Mouse (Mus musculus) limb, embryonic 10.5 days (tissue): ENCODE data around the gene Slfn8. TPM values are rescaled to one million over a fixed set of nuclear protein-coding genes. Genes with fewer than 3 reads are reported as not detected.
"Not testable (repeated sequence)": the region's sequence is repeated elsewhere in the genome, so short reads cannot be mapped to it uniquely, and the experiment has no call there.

ENCODE experiments used
- DNase-seq: peaks from one replicate; pipeline ENCODE4 v3.0.0-alpha.2; 2017; ENCODE audit warnings: low spot score
- H3K27ac ChIP-seq: fragments of 300-500 bp; sonication (generic); 2 replicates; pipeline ENCODE4 v1.5.1; 2016; ENCODE audit warnings: mild to moderate bottlenecking
- H3K27me3 ChIP-seq: fragments of 300-500 bp; sonication (generic); 2 replicates; pipeline ENCODE4 v1.6.1; 2016; ENCODE audit warnings: low read depth, mild to moderate bottlenecking; ENCODE audit not compliant: poor library complexity, severe bottlenecking
- H3K36me3 ChIP-seq: fragments of 300-500 bp; sonication (generic); 2 replicates; pipeline ENCODE4 v1.6.1; 2016; ENCODE audit warnings: mild to moderate bottlenecking, moderate library complexity
- H3K4me1 ChIP-seq: fragments of 300-500 bp; sonication (generic); 2 replicates; pipeline ENCODE4 v1.6.1; 2016
- H3K4me3 ChIP-seq: fragments of 300-500 bp; sonication (generic); 2 replicates; pipeline ENCODE4 v1.5.1; 2016; ENCODE audit warnings: mild to moderate bottlenecking, moderate library complexity
- H3K9me3 ChIP-seq: fragments of 300-500 bp; sonication (generic); replicated peaks from 2 replicates; pipeline ENCODE4 v1.6.1; 2016; ENCODE audit warnings: mild to moderate bottlenecking
- WGBS: fragments of 180-500 bp; shearing (Covaris S2); methylation state at CpG from one replicate; pipeline ENCODE4 v1.1.7; 2016; 5-methylcytosine and 5-hydroxymethylcytosine counted together
- polyA plus RNA-seq: library from polyadenylated mRNA; unstranded; fragments of >200 nt; fragmentation: Nextera tagmentation; extraction: Ambion mirVana; gene quantifications from 2 replicates; pipeline ENCODE4 v1.2.1, GENCODE M21; 2016

Slfn8 gene
- polyA plus RNA-seq, 1 experiment from 2014 or later: 0.08 TPM

- Histone ChIP-seq H3K27me3 (peaks cover 10% of the 10 kb centered on the region; the same call in 1 of the 2 replicates), H3K36me3 (no peaks in the 10 kb centered on the region), H3K4me1 (no peaks in the 10 kb centered on the region), H3K27ac (no peak overlapping the region), H3K9me3 (no peaks in the 10 kb centered on the region), H3K4me3 (no peak overlapping the region)
- DNase-seq: no peak
These were observed 20.4 kb upstream of the Slfn8 start for GRCm38 (mm10) chr11:83041000-83041399.

- Histone ChIP-seq H3K4me3 (peak overlapping the region; percentile 24; the same call in 1 of the 2 replicates), H3K4me1 (no peaks in the 10 kb centered on the region)
These were observed 19.7 kb upstream of the Slfn8 start for GRCm38 (mm10) chr11:83040325-83040724.

DNA sequence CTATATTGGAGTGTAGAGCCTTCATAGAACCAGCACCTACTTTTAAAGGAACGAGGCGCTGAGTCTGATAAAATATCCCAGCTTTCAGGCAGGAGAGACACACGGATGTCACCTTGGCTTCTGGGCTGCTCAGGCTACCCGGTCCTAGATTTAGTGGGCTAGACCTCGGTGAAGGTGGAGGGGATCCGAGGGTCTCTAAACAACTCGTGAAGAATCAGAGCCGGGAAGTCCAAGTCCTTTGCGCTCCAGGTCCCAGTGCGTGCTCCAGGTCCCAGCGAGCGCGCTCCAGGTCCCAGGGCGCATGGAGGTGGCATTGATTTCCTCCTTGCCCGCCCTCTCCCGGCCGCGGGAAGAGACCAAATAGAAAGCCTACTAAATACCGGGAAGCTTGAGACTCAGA is 19.2 kb upstream of the Slfn8 start:
- no peaks in the 10 kb centered on the region for H3K36me3 ChIP-seq
- DNase-seq: no peak
- H3K4me1 ChIP-seq: no peaks in the 10 kb centered on the region
- H3K27ac ChIP-seq: no peak overlapping the region
- no peaks in the 10 kb centered on the region for H3K9me3 ChIP-seq
- H3K27me3 ChIP-seq: peaks cover 10% of the 10 kb centered on the region; the same call in 1 of the 2 replicates
- WGBS: 14% methylated on average over 19 of the region's 19 CpGs
- H3K4me3 ChIP-seq: peak overlapping the region; percentile 24; the same call in 1 of the 2 replicates

More at GRCm38 (mm10) chr11:83040325-83040724, 19.7 kb upstream of the Slfn8 start:
- WGBS: 21% methylated on average over 1 of the region's 1 CpGs
- no peak for DNase-seq
- H3K9me3 ChIP-seq: no peaks in the 10 kb centered on the region
- peaks cover 10% of the 10 kb centered on the region; the same call in 1 of the 2 replicates for H3K27me3 ChIP-seq
- H3K27ac ChIP-seq: no peak overlapping the region
- no peaks in the 10 kb centered on the region for H3K36me3 ChIP-seq

DNA sequence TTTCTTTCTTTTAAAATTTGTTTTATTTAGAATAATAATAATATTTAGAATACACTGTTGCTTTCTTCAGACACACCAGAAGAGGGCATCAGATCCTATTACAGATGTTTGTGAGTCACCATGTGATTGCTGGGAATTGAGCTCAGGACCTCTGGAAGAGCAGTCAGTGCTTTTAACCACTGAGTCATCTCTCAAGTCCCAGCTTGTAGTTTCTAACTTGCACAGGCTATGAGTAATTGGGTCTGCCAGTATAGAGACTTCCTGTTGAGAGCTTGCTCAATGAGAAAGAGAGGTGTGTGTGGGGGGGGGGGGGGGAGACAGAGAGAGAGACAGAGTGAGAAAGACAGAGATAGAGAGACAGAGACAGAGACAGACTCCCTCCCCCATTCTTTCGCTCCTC is 18.5 kb upstream of the Slfn8 start:
- WGBS: 20% methylated on average over 1 of the region's 1 CpGs
- Histone ChIP-seq H3K27me3 (peaks cover 10% of the 10 kb centered on the region; the same call in 1 of the 2 replicates), H3K27ac (no peak overlapping the region), H3K4me3 (no peak overlapping the region), H3K9me3 (no peaks in the 10 kb centered on the region), H3K4me1 (no peaks in the 10 kb centered on the region), H3K36me3 (no peaks in the 10 kb centered on the region)
- DNase-seq: no peak

DNA sequence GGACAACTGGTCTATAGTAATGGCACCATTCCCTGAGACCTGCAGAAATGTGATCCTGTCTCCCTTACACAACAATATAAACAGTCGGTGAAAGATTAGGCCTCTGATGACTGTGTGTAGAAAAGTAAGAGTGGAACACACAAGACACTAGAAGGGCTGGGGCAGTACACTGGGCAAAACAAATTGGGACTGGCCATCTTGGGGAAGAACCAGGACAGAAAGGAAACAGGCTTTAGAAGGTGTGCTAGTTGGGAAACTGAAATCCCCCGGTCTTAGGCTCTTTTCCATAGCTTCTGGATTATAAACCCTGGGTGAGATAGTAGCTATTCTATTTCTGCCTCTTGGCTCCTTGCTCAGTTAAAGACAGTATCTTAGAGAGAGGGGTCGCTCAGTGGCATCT is 18.1 kb upstream of the Slfn8 start:
- H3K9me3 ChIP-seq, H3K4me3 ChIP-seq, H3K4me1 ChIP-seq, DNase-seq, H3K27ac ChIP-seq, H3K27me3 ChIP-seq, H3K36me3 ChIP-seq: not testable (repeated sequence)
- 87% methylated on average over 3 of the region's 3 CpGs for WGBS

DNA sequence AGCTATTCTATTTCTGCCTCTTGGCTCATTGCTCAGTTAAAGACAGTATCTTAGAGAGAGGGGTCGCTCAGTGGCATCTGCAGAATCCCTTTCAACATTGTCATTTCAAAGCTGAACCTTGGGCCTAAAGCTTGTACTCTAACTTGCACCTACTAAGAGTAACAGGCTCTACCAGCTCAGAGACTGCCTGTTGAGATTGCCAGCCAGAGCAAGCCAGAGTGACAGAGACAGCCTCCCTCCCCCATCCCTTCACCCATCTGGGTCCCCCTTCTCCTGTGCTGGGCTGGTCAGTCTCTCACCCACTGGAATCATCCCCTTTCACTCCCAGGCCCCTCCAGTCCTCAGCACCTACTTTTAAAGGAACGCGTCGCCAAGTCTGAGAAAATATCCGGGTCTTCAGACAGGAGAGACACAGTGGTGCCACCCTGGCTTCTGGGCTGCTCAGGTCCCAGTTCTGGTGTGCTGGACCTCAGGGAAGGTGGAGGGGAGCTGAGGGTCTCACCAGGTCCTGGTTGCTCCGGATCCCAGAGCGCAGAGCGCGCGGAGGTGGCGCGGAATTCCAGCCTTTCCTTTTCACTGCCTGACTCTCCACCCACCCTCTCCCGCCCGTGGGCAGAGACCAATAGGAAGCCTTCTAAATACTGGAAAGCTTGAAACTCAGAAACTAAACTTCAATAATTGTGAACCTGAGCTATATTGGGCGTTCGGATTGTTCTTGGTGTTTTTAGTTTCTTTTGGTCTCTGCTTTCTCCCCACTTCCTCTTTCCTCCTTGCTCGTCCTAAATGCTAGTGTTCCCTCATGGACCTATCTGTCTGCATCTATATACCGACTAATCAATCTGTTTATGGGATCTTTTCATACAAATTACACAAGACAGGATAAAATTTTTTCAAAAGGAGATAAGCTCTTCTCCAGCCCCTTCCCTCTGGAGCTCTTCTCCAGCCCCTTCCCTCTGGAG is 770 bp downstream of the Slfn8 start:
- DNase-seq, H3K36me3 ChIP-seq, H3K27me3 ChIP-seq, H3K4me1 ChIP-seq, H3K4me3 ChIP-seq, H3K9me3 ChIP-seq, H3K27ac ChIP-seq: not testable (repeated sequence)
- WGBS: 81% methylated on average over 18 of the region's 18 CpGs

DNA sequence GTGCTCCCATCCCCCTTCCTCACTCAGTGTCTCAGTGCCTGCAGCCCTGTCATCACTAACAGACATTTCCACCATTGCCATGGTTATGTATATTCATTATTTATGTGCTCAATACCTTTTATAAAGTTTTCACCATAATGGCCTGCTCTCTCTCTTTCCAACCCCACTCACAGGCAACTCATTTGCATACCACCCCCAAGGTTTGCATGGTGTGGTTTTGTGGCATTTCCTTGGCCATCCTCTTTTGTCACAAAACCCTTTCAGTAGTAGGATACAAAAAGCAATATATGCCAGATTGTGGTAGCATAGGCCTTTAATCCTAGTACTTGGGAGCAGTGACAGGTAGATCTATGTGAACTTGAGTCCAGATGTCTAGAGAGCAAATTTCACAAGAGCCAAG is 4.5 kb downstream of the Slfn8 start:
- H3K36me3 ChIP-seq: no peaks in the 10 kb centered on the region
- no peak for DNase-seq
- H3K4me1 ChIP-seq: no peaks in the 10 kb centered on the region
- no peak overlapping the region for H3K27ac ChIP-seq
- no peaks in the 10 kb centered on the region for H3K9me3 ChIP-seq
- no peaks in the 10 kb centered on the region for H3K27me3 ChIP-seq
- H3K4me3 ChIP-seq: no peak overlapping the region

- no peaks in the 10 kb centered on the region for H3K27me3 ChIP-seq
- no peak overlapping the region for H3K4me3 ChIP-seq
- H3K36me3 ChIP-seq: no peaks in the 10 kb centered on the region
- no peak overlapping the region for H3K27ac ChIP-seq
- H3K9me3 ChIP-seq: no peaks in the 10 kb centered on the region
- WGBS: 96% methylated on average over 1 of the region's 1 CpGs
- DNase-seq: no peak
- H3K4me1 ChIP-seq: no peaks in the 10 kb centered on the region
These were observed 7.3 kb downstream of the Slfn8 start for GRCm38 (mm10) chr11:83013356-83013755.

- 12% methylated on average over 14 of the region's 14 CpGs for WGBS
- DNase-seq: peak; percentile 63
- peaks cover 29% of the 10 kb centered on the region for H3K4me1 ChIP-seq
- H3K36me3 ChIP-seq: peaks cover 9% of the 10 kb centered on the region; the same call in 1 of the 2 replicates
- H3K27ac ChIP-seq: peak within 1 kb of the TSS; percentile 76
- peak within 1 kb of the TSS; percentile 53 for H3K4me3 ChIP-seq
- H3K27me3 ChIP-seq: 0 out of 2 replicates have a peak, but pooled peaks cover 11% of the 10 kb centered on the region
- no peaks in the 10 kb centered on the region for H3K9me3 ChIP-seq
These were observed 29.0 kb downstream of the Slfn8 start, which contains the start of gene Slfn9 for GRCm38 (mm10) chr11:82991469-82992166. Gene Slfn9, minus strand, starts transcription at chr11:82991830.

- WGBS: 12% methylated on average over 19 of the region's 19 CpGs
- H3K27me3 ChIP-seq: 0 out of 2 replicates have a peak, but pooled peaks cover 11% of the 10 kb centered on the region
These were observed 29.8 kb downstream of the Slfn8 start for GRCm38 (mm10) chr11:82990612-82991385.

GRCm38 (mm10) chr11:82989357-82989756 is 31.3 kb downstream of the Slfn8 start:
- H3K4me3 ChIP-seq: no peak overlapping the region; the same call in 1 of the 2 replicates
- H3K36me3 ChIP-seq: peaks cover 27% of the 10 kb centered on the region
- no peak overlapping the region for H3K27ac ChIP-seq
- H3K27me3 ChIP-seq: 0 out of 2 replicates have a peak, but pooled peaks cover 11% of the 10 kb centered on the region
- DNase-seq: peak; percentile 49
- no peaks in the 10 kb centered on the region for H3K9me3 ChIP-seq
- 36% methylated on average over 12 of the region's 12 CpGs for WGBS
- H3K4me1 ChIP-seq: peaks cover 29% of the 10 kb centered on the region

More at GRCm38 (mm10) chr11:82990612-82991385, 29.8 kb downstream of the Slfn8 start:
- DNase-seq: peak; percentile 76
- peak overlapping the region; percentile 53 for H3K4me3 ChIP-seq
- H3K27ac ChIP-seq: peak overlapping the region; percentile 76
- H3K36me3 ChIP-seq: peaks cover 13% of the 10 kb centered on the region; the same call in 1 of the 2 replicates
- not testable (repeated sequence) for H3K9me3 ChIP-seq
- H3K4me1 ChIP-seq: peaks cover 29% of the 10 kb centered on the region

DNA sequence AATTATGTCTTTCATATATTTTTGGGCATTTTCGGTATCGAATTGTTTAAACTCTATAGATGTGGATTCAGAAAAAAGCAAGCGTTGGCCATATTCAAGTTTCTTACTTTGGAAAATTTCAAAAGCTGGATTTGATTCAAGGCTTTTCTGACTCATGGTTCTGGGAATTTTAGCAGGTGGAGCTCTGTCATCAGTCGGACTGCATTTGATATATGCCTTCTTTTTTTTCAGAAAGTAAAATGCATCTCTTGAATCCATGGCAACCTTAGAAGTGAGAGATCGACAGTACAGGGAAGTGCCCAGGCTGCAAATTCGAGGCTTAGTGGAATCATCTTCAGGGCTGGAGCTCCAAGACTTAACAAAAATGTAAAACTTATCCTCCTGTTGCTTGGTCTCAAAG is 33.0 kb downstream of the Slfn8 start:
- no peak for DNase-seq
- peaks cover 29% of the 10 kb centered on the region for H3K4me1 ChIP-seq
- 89% methylated on average over 6 of the region's 6 CpGs for WGBS

More for the DNA sequence above, 33.0 kb downstream of the Slfn8 start:
- no peaks in the 10 kb centered on the region for H3K9me3 ChIP-seq
- peaks cover 38% of the 10 kb centered on the region for H3K36me3 ChIP-seq
- no peak overlapping the region for H3K4me3 ChIP-seq
- no peak overlapping the region for H3K27ac ChIP-seq
- 0 out of 2 replicates have a peak, but pooled peaks cover 11% of the 10 kb centered on the region for H3K27me3 ChIP-seq
